Mouse (Mus musculus) hindbrain, embryonic 14.5 days (tissue): ENCODE results near the gene Morc2a. TPM values are rescaled to one million over a fixed set of nuclear protein-coding genes. Genes with fewer than 3 reads are reported as not detected.

Experiments
- ATAC-seq: fragments of 200-750 bp; cut with Nextera tagmentation; 2 replicates; pipeline ENCODE4 v1.8.0; 2017; ENCODE audit warnings: moderate number of reproducible peaks, mild to moderate bottlenecking, moderate TSS enrichment, moderate library complexity; ENCODE audit not compliant: low FRiP score
- DNase-seq: peaks from one replicate; pipeline ENCODE4 v3.0.0-alpha.2; 2015; ENCODE audit warnings: low spot score
- H3K27ac ChIP-seq: fragments of 300-500 bp; sonication (generic); 2 replicates; pipeline ENCODE4 v1.5.1; 2014; ENCODE audit warnings: mild to moderate bottlenecking, moderate library complexity
- H3K27me3 ChIP-seq: fragments of 300-500 bp; sonication (generic); 2 replicates; pipeline ENCODE4 v1.6.1; 2014; ENCODE audit warnings: mild to moderate bottlenecking, low read length, mixed read lengths; ENCODE audit not compliant: control insufficient read depth, insufficient read depth
- H3K36me3 ChIP-seq: fragments of 300-500 bp; sonication (generic); replicated peaks from 2 replicates; pipeline ENCODE4 v1.6.1; 2014; ENCODE audit not compliant: control insufficient read depth, insufficient read depth
- H3K4me1 ChIP-seq: fragments of 300-500 bp; sonication (generic); replicated peaks from 2 replicates; pipeline ENCODE4 v1.6.1; 2014; ENCODE audit warnings: antibody characterized with exemption, low read length, mixed read lengths; ENCODE audit not compliant: control insufficient read depth, insufficient read depth
- H3K4me2 ChIP-seq: fragments of 300-500 bp; sonication (generic); replicated peaks from 2 replicates; pipeline ENCODE4 v1.6.1; 2014; ENCODE audit warnings: mild to moderate bottlenecking, moderate library complexity
- H3K4me3 ChIP-seq: fragments of 300-500 bp; sonication (generic); replicated peaks from 2 replicates; pipeline ENCODE4 v1.5.1; 2014; ENCODE audit warnings: mild to moderate bottlenecking, low read length
- H3K9ac ChIP-seq: fragments of 300-500 bp; sonication (generic); 2 replicates; pipeline ENCODE4 v1.6.1; 2014
- H3K9me3 ChIP-seq: fragments of 300-500 bp; sonication (generic); 2 replicates; pipeline ENCODE4 v1.6.1; 2016; ENCODE audit warnings: low read length; ENCODE audit not compliant: control insufficient read depth
- WGBS: fragments of 180-500 bp; shearing (Covaris S2); extraction: QIAGEN DNeasy Blood & Tissue Kit; methylation state at CpG from one replicate; pipeline ENCODE4 v1.1.7; 2014; 5-methylcytosine and 5-hydroxymethylcytosine counted together
- polyA plus RNA-seq: library from polyadenylated mRNA; unstranded; fragments of >200 nt; fragmentation: Nextera tagmentation; extraction: Ambion mirVana; gene quantifications from 2 replicates; pipeline ENCODE4 v1.2.1, GENCODE M21; 2014

Morc2a gene
- polyA plus RNA-seq, 1 experiment from 2014 or later = 28.7 TPM

DNA sequence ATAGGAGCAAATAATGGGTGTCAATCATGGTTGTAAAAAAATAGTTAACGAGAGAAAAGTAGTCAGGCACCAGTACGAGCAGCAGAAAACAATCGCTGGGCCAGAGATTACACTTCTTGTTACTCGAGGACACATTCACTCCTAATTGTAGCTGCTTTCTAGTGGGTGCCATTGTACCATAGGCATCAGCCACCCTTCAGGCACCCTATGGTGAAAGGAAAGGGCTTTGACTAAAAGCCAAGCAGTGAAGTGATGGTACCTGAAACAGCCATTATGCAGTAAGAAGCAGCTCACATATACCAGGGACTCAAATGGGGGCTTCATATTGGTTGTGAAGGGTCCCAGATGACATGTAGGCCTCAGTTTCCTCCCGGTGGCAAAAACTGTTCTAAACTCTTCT, 1.3 kb upstream of the Morc2a start:
- H3K4me1 ChIP-seq = peaks cover 34% of the 10 kb centered on the region
- H3K9me3 ChIP-seq = peaks cover 41% of the 10 kb centered on the region
- peaks cover 50% of the 10 kb centered on the region for H3K36me3 ChIP-seq
- no peak overlapping the region for H3K27ac ChIP-seq
- DNase-seq = no peak
- no peaks in the 10 kb centered on the region for H3K27me3 ChIP-seq
- H3K9ac ChIP-seq = peak overlapping the region; percentile 96; the same call in 1 of the 2 replicates
- WGBS = 88% methylated on average over 5 of the region's 5 CpGs
- H3K4me3 ChIP-seq = peak overlapping the region; percentile 88
- ATAC-seq = no peak
- H3K4me2 ChIP-seq = peak overlapping the region; percentile 66

DNA sequence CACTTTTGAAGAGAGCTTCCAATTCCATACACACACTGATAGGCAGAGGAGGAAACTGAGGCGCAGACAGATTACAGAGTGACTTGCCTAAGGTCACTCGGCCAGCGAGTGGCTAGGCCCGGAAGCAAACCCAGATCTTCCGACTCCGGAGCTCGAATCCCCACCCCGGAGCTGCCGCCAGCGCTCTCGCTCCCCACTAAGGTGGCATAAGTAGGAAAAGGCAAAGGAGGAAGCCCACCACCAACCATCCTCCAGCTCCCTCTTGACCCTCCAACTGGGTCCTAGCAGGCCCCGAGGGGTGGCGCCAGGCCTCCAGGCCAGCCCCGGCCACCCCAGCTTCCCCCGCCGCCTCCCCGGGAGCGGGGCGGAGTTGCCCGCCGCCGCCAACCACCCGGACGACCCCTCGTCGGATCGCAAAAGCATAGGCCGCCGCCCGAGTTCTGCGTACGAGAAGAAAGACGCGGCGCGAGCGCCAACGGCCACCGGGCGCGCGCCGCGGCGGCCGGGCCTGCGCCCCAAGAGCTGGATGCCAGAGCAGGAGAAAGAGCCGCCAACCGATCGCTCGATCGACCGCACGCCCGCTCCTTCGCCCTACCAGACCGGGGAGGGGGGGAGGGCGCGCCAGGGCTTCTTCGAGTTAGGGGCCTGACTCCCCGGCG, 557 bp upstream of the Morc2a start:
- peaks cover 33% of the 10 kb centered on the region for H3K9me3 ChIP-seq
- H3K36me3 ChIP-seq = peaks cover 44% of the 10 kb centered on the region
- no peak for DNase-seq
- peak; percentile 29; the same call in 1 of the 2 replicates for ATAC-seq
- H3K27ac ChIP-seq = peak overlapping the region; percentile 95
- H3K9ac ChIP-seq = peak overlapping the region; percentile 96
- H3K4me1 ChIP-seq = peaks cover 34% of the 10 kb centered on the region
- peak overlapping the region; percentile 88 for H3K4me3 ChIP-seq
- WGBS = 1% methylated on average over 57 of the region's 62 CpGs
- H3K4me2 ChIP-seq = peak overlapping the region; percentile 66
- no peaks in the 10 kb centered on the region for H3K27me3 ChIP-seq

DNA sequence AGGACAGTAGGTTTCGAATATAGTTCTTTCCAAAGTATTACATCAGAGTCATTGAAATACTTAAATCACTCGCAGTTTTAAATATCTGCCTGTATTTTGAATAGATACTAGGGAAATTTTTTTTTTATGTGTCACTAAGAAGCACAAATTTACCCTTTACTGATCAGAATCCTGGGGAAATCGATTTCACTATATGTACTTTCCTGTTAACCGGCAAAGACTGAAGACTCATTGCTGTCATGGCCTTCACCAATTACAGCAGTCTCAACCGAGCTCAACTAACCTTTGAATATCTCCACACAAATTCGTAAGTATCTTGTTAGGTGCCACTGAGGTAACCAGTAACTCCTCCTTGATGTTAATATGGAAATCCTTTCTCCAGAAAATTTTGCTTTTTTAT, 1.1 kb downstream of the Morc2a start:
- H3K4me2 ChIP-seq = peak overlapping the region; percentile 74
- no peak overlapping the region for H3K9ac ChIP-seq
- 95% methylated on average over 6 of the region's 6 CpGs for WGBS
- H3K36me3 ChIP-seq = peaks cover 32% of the 10 kb centered on the region
- no peak overlapping the region for H3K27ac ChIP-seq
- peaks cover 34% of the 10 kb centered on the region for H3K4me1 ChIP-seq
- no peak for DNase-seq
- H3K4me3 ChIP-seq = peak overlapping the region; percentile 88
- no peaks in the 10 kb centered on the region for H3K27me3 ChIP-seq
- ATAC-seq = no peak
- peaks cover 16% of the 10 kb centered on the region; the same call in 1 of the 2 replicates for H3K9me3 ChIP-seq

DNA sequence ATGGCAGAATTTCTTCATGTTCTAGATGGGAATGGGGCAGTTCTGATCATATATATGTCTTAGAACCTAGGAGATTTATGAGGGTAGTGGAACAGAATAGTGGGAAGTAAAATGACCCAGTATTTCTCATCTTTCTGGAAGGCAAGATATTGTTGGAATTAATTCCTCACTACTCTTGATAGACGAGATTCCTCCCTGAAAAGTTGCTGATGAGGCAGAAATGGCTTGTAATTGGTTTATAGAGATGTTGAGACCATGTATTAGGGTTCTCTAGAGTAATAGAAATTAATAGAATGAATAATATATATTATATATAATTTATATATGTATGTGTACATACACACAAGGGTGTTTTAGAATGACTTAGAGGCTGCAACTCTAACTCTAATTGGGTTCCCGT, 13.0 kb downstream of the Morc2a start:
- no peak overlapping the region for H3K4me3 ChIP-seq
- no peak overlapping the region for H3K9ac ChIP-seq
- WGBS = 90% methylated on average over 2 of the region's 2 CpGs
- H3K36me3 ChIP-seq = peaks cover 63% of the 10 kb centered on the region
- DNase-seq (no peak), ATAC-seq (no peak)
- no peaks in the 10 kb centered on the region for H3K27me3 ChIP-seq
- H3K4me1 ChIP-seq = no peaks in the 10 kb centered on the region
- no peaks in the 10 kb centered on the region for H3K9me3 ChIP-seq
- no peak overlapping the region for H3K4me2 ChIP-seq
- no peak overlapping the region for H3K27ac ChIP-seq

GRCm38 (mm10) chr11:3667506-3667905, 18.5 kb downstream of the Morc2a start:
- Histone ChIP-seq H3K4me2 (no peak overlapping the region), H3K9me3 (no peaks in the 10 kb centered on the region), H3K9ac (no peak overlapping the region), H3K4me3 (no peak overlapping the region), H3K36me3 (peaks cover 80% of the 10 kb centered on the region), H3K4me1 (no peaks in the 10 kb centered on the region), H3K27me3 (no peaks in the 10 kb centered on the region), H3K27ac (no peak overlapping the region)
- ATAC-seq = no peak
- DNase-seq = no peak
- 81% methylated on average over 3 of the region's 3 CpGs for WGBS

- Histone ChIP-seq H3K4me1 (no peaks in the 10 kb centered on the region), H3K27me3 (no peaks in the 10 kb centered on the region), H3K9ac (no peak overlapping the region), H3K4me3 (no peak overlapping the region), H3K27ac (no peak overlapping the region), H3K4me2 (no peak overlapping the region), H3K36me3 (peaks cover 83% of the 10 kb centered on the region), H3K9me3 (no peaks in the 10 kb centered on the region)
- no peak for ATAC-seq
- DNase-seq = no peak
- 97% methylated on average over 2 of the region's 2 CpGs for WGBS
These were observed 19.8 kb downstream of the Morc2a start for GRCm38 (mm10) chr11:3668768-3669167.

GRCm38 (mm10) chr11:3669849-3670248, 20.9 kb downstream of the Morc2a start:
- Histone ChIP-seq H3K27ac (no peak overlapping the region), H3K4me1 (no peaks in the 10 kb centered on the region), H3K4me3 (no peak overlapping the region), H3K27me3 (no peaks in the 10 kb centered on the region), H3K36me3 (peaks cover 83% of the 10 kb centered on the region), H3K9me3 (no peaks in the 10 kb centered on the region), H3K9ac (no peak overlapping the region), H3K4me2 (no peak overlapping the region)
- no peak for DNase-seq
- no peak for ATAC-seq

- no peak overlapping the region for H3K4me2 ChIP-seq
- no peak for ATAC-seq
- H3K4me1 ChIP-seq = no peaks in the 10 kb centered on the region
- no peak for DNase-seq
- H3K27ac ChIP-seq = no peak overlapping the region
- H3K36me3 ChIP-seq = peaks cover 87% of the 10 kb centered on the region
- H3K27me3 ChIP-seq = no peaks in the 10 kb centered on the region
- no peak overlapping the region for H3K4me3 ChIP-seq
- no peaks in the 10 kb centered on the region for H3K9me3 ChIP-seq
- 90% methylated on average over 1 of the region's 1 CpGs for WGBS
- no peak overlapping the region for H3K9ac ChIP-seq
These were observed 22.1 kb downstream of the Morc2a start for GRCm38 (mm10) chr11:3671000-3671628.

DNA sequence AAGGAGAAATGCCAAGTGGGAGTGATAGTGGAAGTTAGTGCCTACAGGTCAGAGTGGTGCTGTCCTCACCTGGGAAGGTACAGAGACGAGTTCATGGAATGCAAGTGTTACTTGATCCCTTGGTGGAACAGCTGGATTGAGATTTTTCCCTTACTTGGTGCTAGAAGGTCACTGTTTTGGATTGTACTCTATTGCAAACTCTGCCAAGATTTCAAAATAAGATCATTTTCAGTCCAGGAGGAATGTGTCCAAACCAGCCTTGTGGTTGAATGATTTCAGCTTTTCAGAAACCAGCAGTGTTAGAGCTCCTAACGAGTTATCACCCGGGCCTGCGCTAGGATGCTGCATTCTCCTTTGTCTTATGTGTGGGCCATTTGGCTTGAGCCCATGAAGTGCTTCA, 25.6 kb downstream of the Morc2a start:
- no peak overlapping the region for H3K9ac ChIP-seq
- H3K4me2 ChIP-seq = no peak overlapping the region
- peaks cover 98% of the 10 kb centered on the region for H3K36me3 ChIP-seq
- no peaks in the 10 kb centered on the region for H3K9me3 ChIP-seq
- no peak overlapping the region for H3K27ac ChIP-seq
- no peak overlapping the region for H3K4me3 ChIP-seq
- no peaks in the 10 kb centered on the region for H3K27me3 ChIP-seq
- no peaks in the 10 kb centered on the region for H3K4me1 ChIP-seq
- ATAC-seq = no peak
- no peak for DNase-seq
- 92% methylated on average over 4 of the region's 4 CpGs for WGBS
